Mouse (Mus musculus) lung, embryonic 16.5 days (tissue): ENCODE data around the gene Atad5. TPM values are rescaled to one million over a fixed set of nuclear protein-coding genes. Genes with fewer than 3 reads are reported as not detected.

Experiments used
- ATAC-seq: fragments of 200-750 bp; cut with Nextera tagmentation; 2 replicates; pipeline ENCODE4 v1.8.0; 2017; ENCODE audit warnings: low read depth, mild to moderate bottlenecking, moderate library complexity
- H3K27ac ChIP-seq: fragments of 300-500 bp; sonication (generic); 2 replicates; pipeline ENCODE4 v1.5.1; 2014; ENCODE audit warnings: mild to moderate bottlenecking, control low read depth, low read length
- H3K27me3 ChIP-seq: fragments of 300-500 bp; sonication (generic); 2 replicates; pipeline ENCODE4 v1.6.1; 2014; ENCODE audit warnings: low read depth, low read length, mixed read lengths; ENCODE audit not compliant: control insufficient read depth, insufficient read depth
- H3K36me3 ChIP-seq: fragments of 300-500 bp; sonication (generic); 2 replicates; pipeline ENCODE4 v1.6.1; 2014; ENCODE audit warnings: low read length; ENCODE audit not compliant: control insufficient read depth, insufficient read depth
- H3K4me1 ChIP-seq: fragments of 300-500 bp; sonication (generic); replicated peaks from 2 replicates; pipeline ENCODE4 v1.6.1; 2014; ENCODE audit warnings: low read length, mixed read lengths; ENCODE audit not compliant: control insufficient read depth, insufficient read depth
- H3K4me2 ChIP-seq: fragments of 300-500 bp; sonication (generic); 2 replicates; pipeline ENCODE4 v1.6.1; 2014; ENCODE audit warnings: low read depth, low read length, control low read depth
- H3K4me3 ChIP-seq: fragments of 300-500 bp; sonication (generic); 2 replicates; pipeline ENCODE4 v1.5.1; 2014; ENCODE audit warnings: mild to moderate bottlenecking, low read length, control low read depth
- H3K9ac ChIP-seq: fragments of 300-500 bp; sonication (generic); 2 replicates; pipeline ENCODE4 v1.6.1; 2014; ENCODE audit warnings: low read length, control low read depth
- H3K9me3 ChIP-seq: fragments of 300-500 bp; sonication (generic); 2 replicates; pipeline ENCODE4 v1.6.1; 2016; ENCODE audit warnings: low read length; ENCODE audit not compliant: control insufficient read depth
- WGBS: fragments of 180-500 bp; shearing (Covaris S2); extraction: QIAGEN DNeasy Blood & Tissue Kit; methylation state at CpG from one replicate; pipeline ENCODE4 v1.1.7; 2014; 5-methylcytosine and 5-hydroxymethylcytosine counted together
- polyA plus RNA-seq: library from polyadenylated mRNA; unstranded; fragments of >200 nt; fragmentation: Nextera tagmentation; extraction: Ambion mirVana; gene quantifications from 2 replicates; pipeline ENCODE4 v1.2.1, GENCODE M21; 2015

Atad5 gene
- polyA plus RNA-seq, 1 experiment from 2014 or later = 11.5 TPM

DNA sequence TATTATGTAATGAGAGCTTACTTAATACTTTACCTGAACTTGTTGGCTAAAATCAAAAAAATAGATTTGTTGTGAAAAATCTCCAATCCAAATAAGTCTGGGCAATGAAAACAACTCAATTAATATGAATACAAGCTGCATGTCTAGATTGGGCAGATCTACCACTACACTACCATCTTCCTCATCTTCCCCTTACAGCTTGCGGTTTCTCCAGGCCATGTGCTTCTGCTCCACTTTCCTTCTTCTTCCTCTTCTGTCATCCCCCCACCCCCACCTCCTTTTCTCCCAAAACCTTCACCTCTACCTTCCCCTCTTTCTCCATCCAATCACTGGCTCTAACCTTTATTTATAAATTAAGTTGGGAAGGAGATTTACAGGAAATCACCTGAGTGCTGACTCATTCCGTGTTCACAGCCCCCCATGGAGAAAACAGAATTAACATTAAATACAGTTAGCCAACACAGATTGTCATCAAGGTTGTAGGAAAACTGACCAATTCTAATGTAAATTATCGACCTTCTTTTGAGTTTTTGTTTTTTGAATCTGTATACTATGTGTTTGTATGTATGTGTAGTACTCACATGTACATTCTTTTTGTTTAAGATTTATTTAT, 9.3 kb downstream of the Atad5 start:
- Histone ChIP-seq H3K9me3 (no peaks in the 10 kb centered on the region), H3K27me3 (no peaks in the 10 kb centered on the region), H3K36me3 (peaks cover 28% of the 10 kb centered on the region), H3K4me2 (no peak overlapping the region), H3K27ac (no peak overlapping the region), H3K4me3 (no peak overlapping the region), H3K4me1 (no peaks in the 10 kb centered on the region), H3K9ac (no peak overlapping the region)
- 92% methylated on average over 3 of the region's 3 CpGs for WGBS
- ATAC-seq = no peak

DNA sequence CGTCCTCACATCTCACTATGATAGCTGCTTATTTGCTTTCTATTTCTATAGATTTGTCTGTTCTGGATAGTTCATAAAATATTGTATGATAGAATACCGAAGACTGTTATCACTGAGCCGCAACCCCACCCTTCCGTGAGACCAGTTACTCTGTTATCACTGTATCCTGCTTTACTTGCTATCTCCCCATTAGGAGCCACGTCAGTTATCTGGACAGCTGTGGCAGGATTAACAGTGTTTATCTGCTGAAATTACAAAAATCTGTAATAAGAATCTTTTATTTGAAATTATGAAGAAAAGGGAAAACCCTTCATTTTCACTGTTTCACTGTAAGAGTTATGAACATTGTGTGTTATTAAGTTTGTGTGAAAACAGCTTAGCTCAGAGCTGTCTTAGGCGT, 12.1 kb downstream of the Atad5 start:
- no peak for ATAC-seq
- no peak overlapping the region for H3K4me3 ChIP-seq
- 85% methylated on average over 6 of the region's 6 CpGs for WGBS
- peaks cover 19% of the 10 kb centered on the region for H3K36me3 ChIP-seq
- no peak overlapping the region for H3K9ac ChIP-seq
- no peaks in the 10 kb centered on the region for H3K27me3 ChIP-seq
- H3K9me3 ChIP-seq = no peaks in the 10 kb centered on the region
- no peaks in the 10 kb centered on the region for H3K4me1 ChIP-seq
- H3K4me2 ChIP-seq = no peak overlapping the region
- no peak overlapping the region for H3K27ac ChIP-seq

DNA sequence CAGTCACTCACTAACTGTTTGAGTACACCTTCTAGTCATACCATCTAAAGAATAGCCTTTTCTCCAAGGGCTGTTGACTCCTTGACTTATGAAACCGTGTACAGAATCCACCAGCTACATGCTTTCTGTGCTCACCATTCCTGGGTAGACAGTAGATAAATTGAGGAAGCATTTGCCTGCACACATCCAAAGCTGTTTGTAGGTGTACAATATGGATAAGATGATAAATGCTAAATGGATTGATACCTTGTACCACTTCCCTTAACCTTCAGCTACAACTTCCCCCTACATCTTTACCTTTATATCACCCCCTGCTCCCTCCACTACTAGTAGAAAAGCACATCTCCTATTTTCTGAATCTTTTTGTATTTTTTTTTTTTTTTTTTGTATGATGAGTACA, 15.2 kb downstream of the Atad5 start:
- 84% methylated on average over 1 of the region's 1 CpGs for WGBS
- H3K9ac ChIP-seq = no peak overlapping the region
- no peaks in the 10 kb centered on the region for H3K4me1 ChIP-seq
- no peak overlapping the region for H3K4me2 ChIP-seq
- ATAC-seq = no peak
- H3K4me3 ChIP-seq = no peak overlapping the region
- peaks cover 16% of the 10 kb centered on the region for H3K36me3 ChIP-seq
- no peaks in the 10 kb centered on the region for H3K27me3 ChIP-seq
- no peak overlapping the region for H3K27ac ChIP-seq
- no peaks in the 10 kb centered on the region for H3K9me3 ChIP-seq

DNA sequence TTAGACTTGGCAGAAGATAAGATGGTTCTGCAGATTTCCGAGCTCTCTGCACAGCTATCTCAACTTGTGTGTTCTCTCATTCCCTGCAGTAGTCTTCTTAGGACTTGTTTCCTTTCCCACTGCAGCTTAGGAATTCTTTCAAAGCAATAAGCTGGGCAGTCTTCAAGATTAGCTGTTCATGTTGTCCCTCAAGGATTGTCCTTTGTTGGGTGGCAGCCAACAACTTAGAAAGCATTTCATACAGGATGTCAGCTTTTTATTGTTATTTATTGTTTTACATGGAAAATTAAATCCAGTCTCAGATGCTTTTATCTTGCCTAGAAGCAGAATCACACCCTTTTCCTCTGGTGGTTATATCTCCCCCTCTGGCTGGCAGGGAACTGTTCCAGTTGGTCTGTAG, 27.2 kb downstream of the Atad5 start:
- Histone ChIP-seq H3K27me3 (no peaks in the 10 kb centered on the region), H3K4me3 (no peak overlapping the region), H3K36me3 (peaks cover 27% of the 10 kb centered on the region), H3K9me3 (no peaks in the 10 kb centered on the region), H3K4me2 (no peak overlapping the region), H3K9ac (no peak overlapping the region), H3K4me1 (no peaks in the 10 kb centered on the region), H3K27ac (no peak overlapping the region)
- no peak for ATAC-seq
- WGBS = 60% methylated on average over 1 of the region's 1 CpGs

DNA sequence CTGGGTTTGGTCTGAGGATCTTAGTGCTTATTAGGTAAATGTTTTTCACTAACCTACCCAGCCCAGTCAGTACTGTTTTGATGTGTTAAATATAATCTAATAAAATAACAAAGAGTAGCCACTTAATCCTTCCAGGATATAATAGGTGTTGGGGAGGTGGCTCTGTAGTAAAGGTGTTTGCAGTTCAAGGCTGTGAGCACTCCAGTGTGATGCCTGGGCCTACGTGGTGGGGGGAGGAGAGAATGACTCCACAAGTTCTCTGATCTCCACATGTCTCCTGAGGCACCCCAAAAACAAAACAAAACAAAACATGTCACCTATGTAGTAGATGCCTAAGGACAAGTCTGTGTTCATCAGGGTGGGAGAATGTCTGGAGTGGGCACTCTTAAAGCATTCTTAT, 42.9 kb downstream of the Atad5 start:
- peaks cover 35% of the 10 kb centered on the region for H3K36me3 ChIP-seq
- H3K9me3 ChIP-seq = no peaks in the 10 kb centered on the region
- H3K27me3 ChIP-seq = no peaks in the 10 kb centered on the region
- no peak for ATAC-seq
- H3K27ac ChIP-seq = no peak overlapping the region
- H3K4me1 ChIP-seq = no peaks in the 10 kb centered on the region
- H3K4me2 ChIP-seq = no peak overlapping the region
- WGBS = 58% methylated on average over 1 of the region's 1 CpGs
- no peak overlapping the region for H3K4me3 ChIP-seq
- H3K9ac ChIP-seq = no peak overlapping the region

DNA sequence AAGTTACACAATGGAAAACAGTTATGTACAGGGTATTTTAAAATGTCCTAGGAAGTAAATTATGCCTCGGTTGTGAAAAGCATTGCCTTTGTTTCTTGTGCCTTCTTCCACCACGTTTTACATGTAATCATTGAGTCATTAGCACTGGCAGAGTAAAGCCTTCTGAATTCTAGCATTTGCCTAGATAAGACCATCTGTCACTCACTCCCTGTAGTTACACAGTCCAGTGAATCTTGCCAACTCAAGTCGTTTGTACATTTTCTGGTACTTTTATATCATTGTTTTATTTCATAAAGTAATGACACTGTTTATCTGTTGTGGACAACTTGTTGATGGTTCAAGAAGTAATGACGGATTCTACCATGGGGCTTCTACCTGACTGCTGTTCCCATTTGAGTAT, 45.5 kb downstream of the Atad5 start:
- ATAC-seq = no peak
- no peaks in the 10 kb centered on the region for H3K27me3 ChIP-seq
- H3K27ac ChIP-seq = no peak overlapping the region
- WGBS = 62% methylated on average over 4 of the region's 4 CpGs
- H3K4me1 ChIP-seq = no peaks in the 10 kb centered on the region
- no peaks in the 10 kb centered on the region for H3K9me3 ChIP-seq
- no peak overlapping the region for H3K4me2 ChIP-seq
- H3K4me3 ChIP-seq = no peak overlapping the region
- H3K9ac ChIP-seq = no peak overlapping the region
- peaks cover 29% of the 10 kb centered on the region for H3K36me3 ChIP-seq

DNA sequence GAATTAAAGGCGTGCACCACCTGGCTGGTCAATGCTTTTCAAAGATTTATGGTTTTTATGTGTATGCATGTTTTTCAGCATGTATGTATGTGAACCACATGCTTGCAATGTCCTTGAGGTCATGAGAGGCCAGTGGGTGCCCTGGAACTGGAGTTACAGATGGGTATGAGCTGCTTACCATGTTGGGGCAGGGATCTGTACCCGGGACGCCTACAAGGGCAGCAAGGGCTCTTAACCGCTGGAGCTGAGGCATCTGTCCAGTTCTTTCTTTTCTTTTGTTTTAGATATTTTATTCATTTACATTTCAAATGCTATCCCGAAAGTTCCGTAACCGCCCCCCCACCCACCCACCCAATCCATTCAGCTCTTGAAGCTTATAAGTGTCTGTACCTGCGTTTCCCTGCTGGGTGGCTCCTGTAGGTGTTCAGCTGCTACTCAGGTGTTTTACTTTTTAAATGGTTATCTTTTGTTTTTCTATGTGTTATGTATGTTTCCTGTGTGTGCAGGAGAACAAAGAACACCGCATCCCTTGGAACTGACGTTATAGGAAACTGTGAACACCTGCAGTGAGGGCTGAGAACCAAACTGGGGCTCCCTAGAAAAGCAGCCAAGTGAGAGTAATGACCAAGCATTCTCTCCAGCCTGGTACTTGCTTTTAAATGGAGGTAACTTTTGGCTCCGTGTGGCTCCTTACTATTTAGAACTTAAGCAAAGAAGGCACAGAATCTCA, 46.9 kb downstream of the Atad5 start:
- Histone ChIP-seq H3K4me2 (no peak overlapping the region), H3K9ac (no peak overlapping the region), H3K27ac (no peak overlapping the region), H3K36me3 (peaks cover 29% of the 10 kb centered on the region), H3K9me3 (no peaks in the 10 kb centered on the region), H3K4me1 (peaks cover 2% of the 10 kb centered on the region; the same call in 1 of the 2 replicates), H3K27me3 (no peaks in the 10 kb centered on the region), H3K4me3 (no peak overlapping the region)
- no peak for ATAC-seq
- 86% methylated on average over 11 of the region's 11 CpGs for WGBS

DNA sequence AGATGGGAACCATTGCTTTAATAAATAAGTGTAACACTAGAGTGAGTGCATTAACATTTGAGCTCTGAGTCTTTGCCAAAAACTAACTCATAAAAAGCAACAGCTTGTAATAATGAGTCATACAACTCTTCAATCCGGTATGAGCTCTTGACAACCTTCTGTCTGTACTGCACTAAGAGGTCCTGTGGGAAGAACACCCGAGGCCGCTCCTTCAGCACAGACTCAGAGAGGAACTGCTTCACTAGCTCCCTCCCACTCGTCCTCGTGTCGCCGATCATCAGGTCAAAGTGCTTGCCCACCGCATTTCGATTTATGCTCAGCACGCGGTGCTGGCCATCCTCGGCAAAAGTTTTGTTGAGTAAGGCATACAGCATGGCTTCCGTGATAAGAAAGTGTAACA, 47.6 kb downstream of the Atad5 start:
- ATAC-seq = no peak
- peaks cover 29% of the 10 kb centered on the region for H3K36me3 ChIP-seq
- no peak overlapping the region for H3K4me3 ChIP-seq
- no peak overlapping the region for H3K4me2 ChIP-seq
- no peaks in the 10 kb centered on the region for H3K27me3 ChIP-seq
- H3K9me3 ChIP-seq = no peaks in the 10 kb centered on the region
- no peak overlapping the region for H3K9ac ChIP-seq
- peaks cover 3% of the 10 kb centered on the region; the same call in 1 of the 2 replicates for H3K4me1 ChIP-seq
- WGBS = 86% methylated on average over 13 of the region's 13 CpGs
- no peak overlapping the region for H3K27ac ChIP-seq

DNA sequence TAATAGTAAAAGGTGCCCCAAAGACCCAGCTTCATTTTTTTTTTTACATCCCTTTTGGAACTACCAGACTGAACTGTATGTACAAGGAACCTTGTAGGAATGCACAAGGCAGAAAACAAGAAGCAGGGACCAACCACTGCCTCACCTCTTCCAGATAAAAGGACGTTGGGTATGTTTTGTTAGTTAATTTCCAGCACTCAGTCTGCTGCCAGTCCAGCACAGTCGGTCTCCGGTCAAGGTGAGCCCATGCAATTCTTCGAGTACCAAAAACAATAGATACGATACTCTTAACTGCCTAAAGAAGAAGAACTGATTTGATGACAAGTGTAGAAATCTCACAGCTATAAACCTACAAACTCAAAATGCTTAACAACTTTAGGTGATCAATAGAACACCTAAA, 48.6 kb downstream of the Atad5 start:
- Histone ChIP-seq H3K4me3 (no peak overlapping the region), H3K36me3 (peaks cover 21% of the 10 kb centered on the region), H3K27ac (no peak overlapping the region), H3K4me1 (peaks cover 7% of the 10 kb centered on the region), H3K4me2 (no peak overlapping the region), H3K27me3 (no peaks in the 10 kb centered on the region), H3K9me3 (no peaks in the 10 kb centered on the region), H3K9ac (no peak overlapping the region)
- 84% methylated on average over 5 of the region's 5 CpGs for WGBS
- no peak for ATAC-seq
